Mouse (Mus musculus) ES-Bruce4 (cell line): ENCODE measurements around the gene Lpin1. TPM values are rescaled to one million over a fixed set of nuclear protein-coding genes. Genes with fewer than 3 reads are reported as not detected.

Experiments used
- H3K27ac ChIP-seq: 2 replicates; pipeline ENCODE4 v1.5.1; 2012; ENCODE audit warnings: low read length, inconsistent platforms; ENCODE audit not compliant: insufficient read depth
- H3K27me3 ChIP-seq: 2 replicates; pipeline ENCODE4 v1.6.1; 2012; ENCODE audit warnings: mild to moderate bottlenecking, low read length, inconsistent platforms; ENCODE audit not compliant: control insufficient read depth, poor library complexity, insufficient read depth, severe bottlenecking
- H3K36me3 ChIP-seq: 2 replicates; pipeline ENCODE4 v1.6.1; 2012; ENCODE audit warnings: inconsistent platforms, mild to moderate bottlenecking, low read length, moderate library complexity; ENCODE audit not compliant: control insufficient read depth, poor library complexity, insufficient read depth, severe bottlenecking
- H3K4me1 ChIP-seq: one replicate; pipeline ENCODE4 v1.8.1; 2011; ENCODE audit warnings: low read length; ENCODE audit not compliant: control insufficient read depth, insufficient read depth
- H3K4me3 ChIP-seq: 2 replicates; pipeline ENCODE4 v1.5.1; 2011; ENCODE audit warnings: low read depth, mild to moderate bottlenecking, low read length
- H3K9ac ChIP-seq: 2 replicates; pipeline ENCODE4 v1.6.1; 2012; ENCODE audit warnings: low read depth, mild to moderate bottlenecking, inconsistent platforms; ENCODE audit not compliant: poor library complexity, severe bottlenecking
- H3K9me3 ChIP-seq: replicated peaks from 2 replicates; pipeline ENCODE4 v1.6.1; 2012; ENCODE audit warnings: mild to moderate bottlenecking, low read length, inconsistent platforms; ENCODE audit not compliant: control insufficient read depth, poor library complexity, insufficient read depth, severe bottlenecking
- CTCF ChIP-seq: IDR thresholded peaks from one replicate; pipeline ENCODE4 v1.8.1; 2011; ENCODE audit warnings: low read depth, low read length
- EP300 ChIP-seq: IDR thresholded peaks from 2 replicates; pipeline ENCODE4 v1.6.1; 2011; ENCODE audit warnings: low read depth, low read length; ENCODE audit not compliant: insufficient read depth
- POLR2A ChIP-seq: IDR thresholded peaks from one replicate; pipeline ENCODE4 v1.8.1; 2011; ENCODE audit warnings: low read length; ENCODE audit not compliant: insufficient read depth
- polyA plus RNA-seq: library from polyadenylated mRNA; stranded (reverse); fragments of >200 nt; gene quantifications from 2 replicates; pipeline ENCODE4 v1.2.4, GENCODE M21; 2011; ENCODE audit warnings: low read depth; ENCODE audit not compliant: missing spikeins, insufficient read depth, insufficient read length

Lpin1 gene
- polyA plus RNA-seq, 1 experiment: 33.3 TPM

GRCm38 (mm10) chr12:16639078-16639771, 28.5 kb upstream of the Lpin1 start:
- H3K9ac ChIP-seq: no peak overlapping the region
- H3K4me3 ChIP-seq: no peak overlapping the region
- H3K36me3 ChIP-seq: no peaks in the 10 kb centered on the region
- H3K27me3 ChIP-seq: no peaks in the 10 kb centered on the region
- H3K27ac ChIP-seq: no peak overlapping the region
- no peaks in the 10 kb centered on the region for H3K9me3 ChIP-seq
- no peak for TF ChIP-seq EP300
- peak; percentile 61 for TF ChIP-seq CTCF
- no peaks in the 10 kb centered on the region for H3K4me1 ChIP-seq

- H3K4me3 ChIP-seq: no peak overlapping the region
- H3K9ac ChIP-seq: no peak overlapping the region
- H3K27me3 ChIP-seq: no peaks in the 10 kb centered on the region
- H3K36me3 ChIP-seq: no peaks in the 10 kb centered on the region
- H3K27ac ChIP-seq: no peak overlapping the region
- H3K4me1 ChIP-seq: no peaks in the 10 kb centered on the region
- TF ChIP-seq EP300 (no peak), CTCF (no peak), POLR2A (no peak)
- no peaks in the 10 kb centered on the region for H3K9me3 ChIP-seq
Observed at GRCm38 (mm10) chr12:16635816-16636215, 25.1 kb upstream of the Lpin1 start.

- TF ChIP-seq POLR2A (no peak), CTCF (peak; percentile 74)
- no peaks in the 10 kb centered on the region for H3K27me3 ChIP-seq
- H3K27ac ChIP-seq: no peak overlapping the region
- no peak overlapping the region for H3K9ac ChIP-seq
- H3K4me1 ChIP-seq: no peaks in the 10 kb centered on the region
- H3K4me3 ChIP-seq: no peak overlapping the region
- H3K9me3 ChIP-seq: no peaks in the 10 kb centered on the region
- no peaks in the 10 kb centered on the region for H3K36me3 ChIP-seq
Observed at GRCm38 (mm10) chr12:16634075-16634813, 23.5 kb upstream of the Lpin1 start.

- H3K36me3 ChIP-seq: no peaks in the 10 kb centered on the region
- no peak overlapping the region for H3K9ac ChIP-seq
- no peaks in the 10 kb centered on the region for H3K9me3 ChIP-seq
- H3K27ac ChIP-seq: no peak overlapping the region
- no peaks in the 10 kb centered on the region for H3K4me1 ChIP-seq
- H3K27me3 ChIP-seq: no peaks in the 10 kb centered on the region
- TF ChIP-seq EP300 (no peak), POLR2A (no peak), CTCF (no peak)
- no peak overlapping the region for H3K4me3 ChIP-seq
Observed at GRCm38 (mm10) chr12:16633235-16633634, 22.5 kb upstream of the Lpin1 start.

- Histone ChIP-seq H3K27me3 (no peaks in the 10 kb centered on the region), H3K9me3 (no peaks in the 10 kb centered on the region), H3K36me3 (no peaks in the 10 kb centered on the region), H3K27ac (no peak overlapping the region), H3K4me1 (no peaks in the 10 kb centered on the region), H3K4me3 (no peak overlapping the region), H3K9ac (no peak overlapping the region)
- TF ChIP-seq CTCF (no peak), EP300 (no peak), POLR2A (no peak)
Observed at GRCm38 (mm10) chr12:16631423-16631822, 20.7 kb upstream of the Lpin1 start.

GRCm38 (mm10) chr12:16630866-16631185, 20.1 kb upstream of the Lpin1 start:
- H3K4me1 ChIP-seq: no peaks in the 10 kb centered on the region
- no peaks in the 10 kb centered on the region for H3K9me3 ChIP-seq
- H3K27me3 ChIP-seq: no peaks in the 10 kb centered on the region
- no peak overlapping the region for H3K9ac ChIP-seq
- H3K4me3 ChIP-seq: no peak overlapping the region
- TF ChIP-seq POLR2A (no peak), CTCF (no peak), EP300 (no peak)
- no peaks in the 10 kb centered on the region for H3K36me3 ChIP-seq
- no peak overlapping the region for H3K27ac ChIP-seq
